Mouse (Mus musculus) liver, postnatal 0 days (tissue): ENCODE data around the gene Ssbp1. TPM values are rescaled to one million over a fixed set of nuclear protein-coding genes. Genes with fewer than 3 reads are reported as not detected.

ENCODE experiments used
- ATAC-seq: fragments of 200-750 bp; cut with Nextera tagmentation; 2 replicates; pipeline ENCODE4 v1.8.0; 2017; ENCODE audit warnings: mild to moderate bottlenecking, moderate library complexity
- DNase-seq: peaks from one replicate; pipeline ENCODE4 v3.0.0-alpha.2; 2016
- H3K27ac ChIP-seq: fragments of 300-500 bp; sonication (generic); 2 replicates; pipeline ENCODE4 v1.5.1; 2014; ENCODE audit warnings: antibody characterized with exemption, moderate library complexity, mild to moderate bottlenecking, low read depth
- H3K27me3 ChIP-seq: fragments of 300-500 bp; sonication (generic); 2 replicates; pipeline ENCODE4 v1.6.1; 2014; ENCODE audit warnings: low read length, control low read depth, mixed read lengths; ENCODE audit not compliant: insufficient read depth
- H3K36me3 ChIP-seq: fragments of 300-500 bp; sonication (generic); replicated peaks from 2 replicates; pipeline ENCODE4 v1.6.1; 2014; ENCODE audit warnings: mild to moderate bottlenecking, control low read depth, low read length, moderate library complexity, mixed read lengths; ENCODE audit not compliant: insufficient read depth
- H3K4me1 ChIP-seq: fragments of 300-500 bp; sonication (generic); 2 replicates; pipeline ENCODE4 v1.6.1; 2014; ENCODE audit warnings: antibody characterized with exemption, mild to moderate bottlenecking, control low read depth; ENCODE audit not compliant: insufficient read depth
- H3K4me2 ChIP-seq: fragments of 300-500 bp; sonication (generic); 2 replicates; pipeline ENCODE4 v1.6.1; 2014; ENCODE audit warnings: low read depth, mild to moderate bottlenecking, low read length, moderate library complexity, mixed read lengths
- H3K4me3 ChIP-seq: fragments of 300-500 bp; sonication (generic); 2 replicates; pipeline ENCODE4 v1.5.1; 2014; ENCODE audit warnings: low read depth, low read length
- H3K9ac ChIP-seq: fragments of 300-500 bp; sonication (generic); replicated peaks from 2 replicates; pipeline ENCODE4 v1.6.1; 2014; ENCODE audit warnings: mild to moderate bottlenecking, moderate library complexity
- H3K9me3 ChIP-seq: fragments of 300-500 bp; sonication (generic); 2 replicates; pipeline ENCODE4 v1.6.1; 2016; ENCODE audit warnings: mild to moderate bottlenecking, control low read depth, low read length, mixed read lengths
- CTCF ChIP-seq: sonication (generic); IDR thresholded peaks from 2 replicates; pipeline ENCODE4 v1.5.1; 2016; ENCODE audit warnings: antibody characterized with exemption, low read depth
- EP300 ChIP-seq: IDR thresholded peaks from 2 replicates; pipeline ENCODE4 v1.6.1; 2016; ENCODE audit warnings: antibody characterized with exemption, low read depth, mild to moderate bottlenecking
- WGBS: fragments of 180-500 bp; shearing (Covaris S2); extraction: QIAGEN DNeasy Blood & Tissue Kit; methylation state at CpG from one replicate; pipeline ENCODE4 v1.1.7; 2014; ENCODE audit not compliant: insufficient replicate concordance; 5-methylcytosine and 5-hydroxymethylcytosine counted together
- polyA plus RNA-seq: library from polyadenylated mRNA; unstranded; fragments of >200 nt; fragmentation: Nextera tagmentation; extraction: Ambion mirVana; gene quantifications from 2 replicates; pipeline ENCODE4 v1.2.1, GENCODE M21; 2015

Ssbp1 gene
- polyA plus RNA-seq, 1 experiment from 2014 or later: 62.5 TPM

DNA sequence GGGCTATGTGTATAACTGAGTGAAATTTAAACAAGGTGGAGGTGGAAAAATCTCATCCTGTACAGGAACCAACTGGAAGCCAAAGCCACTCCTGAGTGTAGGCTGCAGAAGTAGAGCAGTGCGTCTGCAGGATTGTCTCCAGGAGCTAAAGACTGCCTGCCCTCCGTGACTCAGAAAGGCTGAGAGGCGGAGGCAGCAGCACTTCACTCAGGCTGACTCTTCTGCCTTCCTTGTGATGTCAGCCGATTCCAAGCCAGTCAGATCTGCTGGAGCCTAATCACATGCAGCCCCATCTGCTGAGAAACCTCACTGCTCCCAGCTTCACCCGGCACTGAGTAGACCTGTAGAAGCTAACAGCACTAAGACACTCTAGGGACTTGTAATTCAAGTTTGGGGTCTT lies 11.2 kb downstream of the Ssbp1 start:
- TF ChIP-seq CTCF (no peak), EP300 (no peak)
- H3K4me3 ChIP-seq: no peak overlapping the region
- H3K4me2 ChIP-seq: no peak overlapping the region
- DNase-seq (no peak), ATAC-seq (no peak)
- WGBS: 91% methylated on average over 5 of the region's 5 CpGs
- H3K27ac ChIP-seq: no peak overlapping the region
- no peaks in the 10 kb centered on the region for H3K27me3 ChIP-seq
- H3K36me3 ChIP-seq: peaks cover 44% of the 10 kb centered on the region
- no peak overlapping the region for H3K9ac ChIP-seq
- H3K9me3 ChIP-seq: no peaks in the 10 kb centered on the region
- H3K4me1 ChIP-seq: no peaks in the 10 kb centered on the region

DNA sequence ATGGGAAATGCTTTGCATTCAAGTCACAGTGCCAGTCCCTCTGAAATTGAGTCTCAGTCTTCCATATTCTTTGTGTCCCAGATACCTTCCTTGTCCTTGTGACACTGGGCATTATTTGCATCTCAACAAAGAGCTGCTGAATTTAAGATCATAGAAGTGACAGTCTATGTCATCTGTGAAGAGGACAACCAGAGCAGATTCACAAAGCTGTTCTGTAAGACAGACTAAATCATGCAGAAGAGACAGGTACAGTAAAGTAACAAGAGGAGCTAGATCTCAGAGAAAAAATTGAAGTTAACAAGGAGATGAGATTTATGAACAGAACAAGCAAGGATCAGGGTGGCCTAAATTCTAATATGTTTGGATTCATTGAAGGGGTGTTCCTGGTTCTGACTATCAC lies 19.8 kb downstream of the Ssbp1 start, which contains the start of gene Tas2r137:
Tas2r137 (plus strand) TSS at position 301 of the 400 bp plus-strand sequence.
- Histone ChIP-seq H3K4me2 (no peak within 1 kb of the TSS), H3K4me3 (no peak within 1 kb of the TSS), H3K9ac (no peak within 1 kb of the TSS), H3K27me3 (no peaks in the 10 kb centered on the region), H3K4me1 (no peaks in the 10 kb centered on the region), H3K27ac (no peak within 1 kb of the TSS), H3K9me3 (no peaks in the 10 kb centered on the region), H3K36me3 (0 out of 2 replicates have a peak, but pooled peaks cover 2% of the 10 kb centered on the region)
- TF ChIP-seq CTCF: no peak
- TF ChIP-seq EP300: no peak
- DNase-seq: no peak
- no peak for ATAC-seq

DNA sequence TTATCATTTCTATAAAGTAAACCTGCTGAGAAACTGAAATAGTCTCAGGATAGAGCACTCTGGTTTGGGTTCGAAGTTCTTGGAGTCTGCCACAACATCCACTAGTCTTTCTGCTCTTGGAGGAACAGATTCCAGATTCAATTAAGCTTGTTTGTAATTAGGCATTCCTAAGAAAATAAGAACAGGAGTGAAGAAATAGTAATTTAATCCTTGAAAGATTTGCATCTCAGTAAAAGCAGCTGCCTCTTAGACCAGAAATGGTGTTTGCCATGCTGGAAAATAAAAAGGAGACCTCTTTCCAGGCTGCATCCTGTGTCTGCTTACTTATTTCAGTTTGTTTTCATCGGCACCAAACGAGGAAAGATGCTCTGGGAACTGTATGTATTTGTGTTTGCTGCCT lies 22.1 kb downstream of the Ssbp1 start, which contains the start of gene Tas2r108:
Tas2r108 (plus strand) TSS at position 301 of the 400 bp plus-strand sequence.
- DNase-seq: no peak
- Histone ChIP-seq H3K9ac (no peak within 1 kb of the TSS), H3K4me1 (no peaks in the 10 kb centered on the region), H3K27ac (no peak within 1 kb of the TSS), H3K4me3 (no peak within 1 kb of the TSS), H3K4me2 (no peak within 1 kb of the TSS), H3K27me3 (no peaks in the 10 kb centered on the region), H3K9me3 (no peaks in the 10 kb centered on the region), H3K36me3 (no peaks in the 10 kb centered on the region)
- WGBS: 77% methylated on average over 3 of the region's 3 CpGs
- no peak for TF ChIP-seq CTCF
- TF ChIP-seq EP300: no peak
- no peak for ATAC-seq

DNA sequence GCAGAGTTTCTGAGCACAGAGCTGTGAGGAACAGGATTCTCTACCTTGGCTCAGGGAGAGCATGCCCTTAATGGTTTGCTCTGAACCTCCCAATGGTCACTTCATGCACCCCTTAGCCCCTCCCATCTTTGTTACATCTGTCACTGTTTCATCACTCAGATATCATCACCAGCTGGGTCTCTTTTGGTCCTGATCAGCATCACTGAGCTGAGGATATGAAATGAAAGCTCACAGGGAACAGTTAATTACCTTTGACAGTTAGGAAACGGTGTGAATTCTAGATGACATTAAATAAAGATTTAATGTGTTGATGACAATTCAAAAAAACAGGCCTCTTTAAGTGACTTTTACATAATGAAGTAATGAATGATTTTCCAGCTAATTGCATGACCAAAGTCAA lies 48.3 kb downstream of the Ssbp1 start, which contains the start of gene Prss37:
Prss37 (minus strand) TSS at position 101 of the 400 bp plus-strand sequence.
- H3K27me3 ChIP-seq: no peaks in the 10 kb centered on the region
- no peaks in the 10 kb centered on the region for H3K4me1 ChIP-seq
- ATAC-seq: no peak
- TF ChIP-seq CTCF: no peak
- no peak for TF ChIP-seq EP300
- DNase-seq: no peak
- no peak within 1 kb of the TSS for H3K4me2 ChIP-seq
- no peaks in the 10 kb centered on the region for H3K9me3 ChIP-seq
- H3K36me3 ChIP-seq: no peaks in the 10 kb centered on the region
- no peak within 1 kb of the TSS for H3K4me3 ChIP-seq
- H3K9ac ChIP-seq: no peak within 1 kb of the TSS
- H3K27ac ChIP-seq: no peak within 1 kb of the TSS
- WGBS: 76% methylated on average over 1 of the region's 1 CpGs

Other genes starting within 250 kb of the Ssbp1 start
- 8.1 and 9.6 TPM in 2 replicates for gene Agk, start 146.2 kb upstream of the Ssbp1 start, polyA plus RNA-seq
- gene E330009J07Rik, start 35.2 kb upstream of the Ssbp1 start, polyA plus RNA-seq: 2.4 and 5.0 TPM in 2 replicates
- gene Wee2, start 32.3 kb upstream of the Ssbp1 start, polyA plus RNA-seq: not detected in 2 replicates
- not detected in 2 replicates for gene Tas2r137, start 19.9 kb downstream of the Ssbp1 start, polyA plus RNA-seq
- not detected in 2 replicates for gene Tas2r108, start 22.2 kb downstream of the Ssbp1 start, polyA plus RNA-seq
- gene Prss37, start 48.2 kb downstream of the Ssbp1 start, polyA plus RNA-seq: not detected in 2 replicates
- gene Olfr461, start 83.7 kb downstream of the Ssbp1 start, polyA plus RNA-seq: not detected in 2 replicates
- gene Olfr460, start 98.1 kb downstream of the Ssbp1 start, polyA plus RNA-seq: not detected in 2 replicates
- gene Clec5a, start 114.5 kb downstream of the Ssbp1 start, polyA plus RNA-seq: 9.7 and 12.0 TPM in 2 replicates
- gene Tas2r138, start 142.0 kb downstream of the Ssbp1 start, polyA plus RNA-seq: not detected in 2 replicates
- 2.4 and 3.1 TPM in 2 replicates for gene Mgam, start 157.5 kb downstream of the Ssbp1 start, polyA plus RNA-seq